Mouse (Mus musculus): ENCODE results near the gene Nudt5. TPM values are rescaled to one million over a fixed set of nuclear protein-coding genes. Genes with fewer than 3 reads are reported as not detected.

Gene Nudt5
- total and polyA plus RNA-seq, 3 experiments = 82.1 to 141 TPM; not detected in 1

- no peak overlapping the region for H3K27ac ChIP-seq (ENCODE audit: control insufficient read depth, low read depth, low read length)
- H3K79me2 ChIP-seq (ENCODE audit: control insufficient read depth, insufficient read depth, low read length, poor library complexity) = 0 out of 2 replicates have a peak, but pooled peaks cover 2% of the 10 kb centered on the region
- no peaks in the 10 kb centered on the region for H3K9me3 ChIP-seq (replicated peaks; ENCODE audit: insufficient read depth, low read length)
- no peak overlapping the region for H3K4me3 ChIP-seq (ENCODE audit: control insufficient read depth in 1 of 2, insufficient read depth in 1 of 2, low read depth in 2 of 2, low read length in 2 of 2)
- no peaks in the 10 kb centered on the region for H3K27me3 ChIP-seq (ENCODE audit: control insufficient read depth in 1 of 2, insufficient read depth in 2 of 2, low read length in 2 of 2)
- no peak overlapping the region for H3K9ac ChIP-seq (ENCODE audit: control insufficient read depth, low read depth, low read length, poor library complexity, severe bottlenecking)
- H3K4me1 ChIP-seq (ENCODE audit: control insufficient read depth in 1 of 2, insufficient read depth in 2 of 2, low read length in 2 of 2) = peaks cover 0 to 10% of the 10 kb centered on the region in 2 experiments; a peak in 2 of 4 replicates
- H3K36me3 ChIP-seq (ENCODE audit: control insufficient read depth in 1 of 2, insufficient read depth in 2 of 2, low read length in 2 of 2) = peaks cover 16 to 21% of the 10 kb centered on the region in 2 experiments
- no peak for TF ChIP-seq NRF1 (IDR thresholded peaks at IDR 0.05; ENCODE audit: insufficient read depth, low read depth, low read length, poor library complexity, severe bottlenecking)
- TF ChIP-seq EP300 (IDR thresholded peaks at IDR 0.05; ENCODE audit: low read depth in 1 of 2, low read length in 2 of 2) = no peak
- TF ChIP-seq TBP (IDR thresholded peaks at IDR 0.05; ENCODE audit: low read depth, low read length) = no peak
- no peak for TF ChIP-seq MXI1 (IDR thresholded peaks at IDR 0.05; ENCODE audit: low read depth, low read length)
- TF ChIP-seq MYB (IDR thresholded peaks at IDR 0.05; ENCODE audit: low read depth, low read length) = no peak
- no peak for TF ChIP-seq ZMIZ1 (IDR thresholded peaks at IDR 0.05; ENCODE audit: low read depth, low read length)
- no peak for TF ChIP-seq USF2 (IDR thresholded peaks at IDR 0.05; ENCODE audit: borderline replicate concordance in 1 of 2, insufficient read depth in 1 of 2, low read depth in 1 of 2, low read length in 2 of 2)
- no peak for TF ChIP-seq MAFK (IDR thresholded peaks at IDR 0.05; ENCODE audit: borderline replicate concordance, low read depth, low read length)
- TF ChIP-seq KAT2A (conservative IDR thresholded peaks at IDR 0.05; ENCODE audit: low read depth, low read length) = no peak
- TF ChIP-seq GATA1 (IDR thresholded peaks at IDR 0.05; ENCODE audit: low read depth, low read length) = no peak
- TF ChIP-seq CTCF (IDR thresholded peaks at IDR 0.05 in 2 of 3, conservative IDR thresholded peaks at IDR 0.05 in 1 of 3; ENCODE audit: control insufficient read depth in 1 of 3, insufficient read depth in 1 of 3, low read depth in 2 of 3, low read length in 3 of 3, poor library complexity in 1 of 3, severe bottlenecking in 1 of 3) = no peak
- no peak for TF ChIP-seq ELF1 (IDR thresholded peaks at IDR 0.05; ENCODE audit: low read depth, low read length)
- no peak for TF ChIP-seq ZC3H11A (IDR thresholded peaks at IDR 0.05; ENCODE audit: low read depth, low read length)
- DNase-seq (ENCODE audit: low read depth, low spot score) = no peak
Observed at GRCm38 (mm10) chr2:5888865-5889264, 44.0 kb downstream of the Nudt5 start.

- no peaks in the 10 kb centered on the region for H3K27me3 ChIP-seq (ENCODE audit: control insufficient read depth in 1 of 2, insufficient read depth in 2 of 2, low read length in 2 of 2)
- no peak overlapping the region for H3K27ac ChIP-seq (ENCODE audit: control insufficient read depth, low read depth, low read length)
- peaks cover 5% of the 10 kb centered on the region; the same call in 1 of the 2 replicates for H3K79me2 ChIP-seq (ENCODE audit: control insufficient read depth, insufficient read depth, low read length, poor library complexity)
- DNase-seq (ENCODE audit: low read depth, low spot score) = no peak
- no peak for TF ChIP-seq SMC3 (IDR thresholded peaks at IDR 0.05; ENCODE audit: low read depth, low read length)
- TF ChIP-seq MAX (IDR thresholded peaks at IDR 0.05; ENCODE audit: low read length) = no peak
- no peak for TF ChIP-seq GABPA (IDR thresholded peaks at IDR 0.05; ENCODE audit: low read depth, low read length)
- TF ChIP-seq TCF12 (IDR thresholded peaks at IDR 0.05; ENCODE audit: low read depth, low read length) = no peak
- no peak for TF ChIP-seq CTCF (IDR thresholded peaks at IDR 0.05 in 2 of 3, conservative IDR thresholded peaks at IDR 0.05 in 1 of 3; ENCODE audit: control insufficient read depth in 1 of 3, insufficient read depth in 1 of 3, low read depth in 2 of 3, low read length in 3 of 3, poor library complexity in 1 of 3, severe bottlenecking in 1 of 3)
- no peak for TF ChIP-seq CHD1 (IDR thresholded peaks at IDR 0.05; ENCODE audit: low read depth, low read length)
- TF ChIP-seq SIN3A (IDR thresholded peaks at IDR 0.05; ENCODE audit: low read length) = no peak
- no peak for TF ChIP-seq MAFK (IDR thresholded peaks at IDR 0.05; ENCODE audit: borderline replicate concordance, low read depth, low read length)
- TF ChIP-seq EP300 (IDR thresholded peaks at IDR 0.05; ENCODE audit: low read depth in 1 of 2, low read length in 2 of 2) = no peak
- TF ChIP-seq USF1 (IDR thresholded peaks at IDR 0.05; ENCODE audit: low read depth, low read length) = no peak
- no peak for TF ChIP-seq NRF1 (IDR thresholded peaks at IDR 0.05; ENCODE audit: insufficient read depth, low read depth, low read length, poor library complexity, severe bottlenecking)
- no peak for TF ChIP-seq ZKSCAN1 (IDR thresholded peaks at IDR 0.05; ENCODE audit: low read depth, low read length)
- TF ChIP-seq MXI1 (IDR thresholded peaks at IDR 0.05; ENCODE audit: low read depth, low read length) = no peak
- no peak for TF ChIP-seq KAT2A (conservative IDR thresholded peaks at IDR 0.05; ENCODE audit: low read depth, low read length)
- no peak for TF ChIP-seq TBP (IDR thresholded peaks at IDR 0.05; ENCODE audit: low read depth, low read length)
- no peak for TF ChIP-seq MYB (IDR thresholded peaks at IDR 0.05; ENCODE audit: low read depth, low read length)
- TF ChIP-seq POLR2A (IDR thresholded peaks at IDR 0.05; ENCODE audit: control insufficient read depth in 1 of 2, insufficient read depth in 1 of 2, low read depth in 1 of 2, low read length in 2 of 2, poor library complexity in 1 of 2) = no peak
- no peak for TF ChIP-seq MYC (IDR thresholded peaks at IDR 0.05; ENCODE audit: low read depth, low read length)
- H3K36me3 ChIP-seq (ENCODE audit: control insufficient read depth in 1 of 2, insufficient read depth in 2 of 2, low read length in 2 of 2) = peaks cover 16 to 18% of the 10 kb centered on the region in 2 experiments
- no peak overlapping the region for H3K4me3 ChIP-seq (ENCODE audit: control insufficient read depth in 1 of 2, insufficient read depth in 1 of 2, low read depth in 2 of 2, low read length in 2 of 2)
- H3K9me3 ChIP-seq (replicated peaks; ENCODE audit: insufficient read depth, low read length) = no peaks in the 10 kb centered on the region
- no peak overlapping the region for H3K9ac ChIP-seq (ENCODE audit: control insufficient read depth, low read depth, low read length, poor library complexity, severe bottlenecking)
- peaks cover 0 to 13% of the 10 kb centered on the region in 2 experiments; a peak in 2 of 4 replicates for H3K4me1 ChIP-seq (ENCODE audit: control insufficient read depth in 1 of 2, insufficient read depth in 2 of 2, low read length in 2 of 2)
Observed at GRCm38 (mm10) chr2:5889412-5889811, 44.6 kb downstream of the Nudt5 start.
